Mouse (Mus musculus): ENCODE data around the gene Gadd45gip1. TPM values are rescaled to one million over a fixed set of nuclear protein-coding genes. Genes with fewer than 3 reads are reported as not detected.
A peak's percentile ranks its signal among the peaks of the same experiment; 100 is the strongest.

Gene Gadd45gip1
- polyA plus RNA-seq (2016; fragmentation: Nextera tagmentation; extraction: Ambion mirVana), result 43.7 and 45.8 TPM in 2 replicates

DNA sequence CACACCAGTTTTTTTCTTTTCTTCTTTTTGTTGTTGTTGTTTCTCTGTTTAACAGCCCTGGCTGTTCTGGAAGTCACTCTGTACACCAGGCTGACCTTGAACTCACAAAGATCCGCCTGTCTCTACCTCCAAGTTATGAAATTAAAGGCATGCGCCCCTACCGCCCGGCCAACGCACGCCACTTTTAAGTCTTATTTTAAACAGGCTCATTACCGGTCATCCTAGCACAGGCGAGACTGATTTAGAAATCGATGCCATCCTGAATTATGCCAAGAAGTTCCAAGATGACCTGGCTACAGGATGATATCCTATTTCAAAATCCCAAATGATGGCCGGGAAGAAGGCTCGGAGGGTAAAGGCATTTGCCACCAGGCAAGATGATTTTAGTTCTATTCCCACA lies at the start of gene Gadd45gip1:
Gene Gadd45gip1, plus strand, starts transcription at position 33 of the 400 bp plus-strand sequence.
- no peak for DNase-seq (ENCODE audit: low spot score)
- 78% methylated on average over 11 of the region's 11 CpGs for WGBS
- peak within 1 kb of the TSS; percentile 99 for H3K27ac ChIP-seq

DNA sequence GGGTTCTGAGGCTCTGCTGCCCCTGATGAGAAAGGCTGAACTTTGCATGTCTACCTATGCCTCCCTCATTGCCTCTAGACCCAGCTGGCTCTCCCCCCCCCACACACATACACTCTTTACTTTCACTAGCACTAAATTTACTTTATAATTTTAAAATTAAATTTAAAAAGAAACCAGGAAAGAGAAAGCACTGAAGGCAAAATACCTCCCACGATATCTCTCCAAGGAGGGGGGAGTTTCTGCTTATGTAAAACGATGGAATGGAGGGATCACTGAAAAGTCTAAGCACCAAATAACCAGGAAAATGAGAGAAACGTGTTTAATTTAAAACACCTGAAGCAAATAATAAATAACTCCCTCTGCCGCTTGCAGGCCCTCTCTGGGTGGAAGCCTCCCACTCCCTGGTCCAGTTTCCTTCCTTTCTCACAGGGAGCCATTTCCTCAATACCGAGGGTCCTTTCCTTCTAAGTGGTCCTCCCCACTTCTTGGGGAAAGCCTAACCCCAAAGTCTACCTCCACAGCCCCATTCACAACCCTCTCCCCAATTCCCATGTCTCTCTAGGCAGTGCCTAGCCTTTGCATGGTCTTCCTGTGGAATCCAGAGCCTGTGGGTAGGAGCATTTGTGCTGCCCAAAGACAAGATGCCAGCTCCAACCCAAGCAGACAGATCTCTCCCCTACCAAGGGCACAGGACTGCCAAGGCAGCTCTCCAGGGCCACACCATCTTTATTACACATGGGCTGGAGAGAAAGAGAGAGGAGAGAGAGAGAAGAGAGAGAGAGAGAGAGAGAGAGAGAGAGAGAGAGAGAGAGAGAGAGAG lies 49.4 kb upstream of the Gadd45gip1 start:
- peaks cover 4% of the 10 kb centered on the region for H3K4me1 ChIP-seq (replicated peaks)
- DNase-seq (ENCODE audit: low spot score), result peak; percentile 29
- H3K27ac ChIP-seq, result no peak overlapping the region
- peaks cover 100% of the 10 kb centered on the region for H3K27me3 ChIP-seq (ENCODE audit: insufficient read depth, poor library complexity, severe bottlenecking)
- WGBS, result under 1% methylated on average over 5 of the region's 5 CpGs
- no peak overlapping the region for H3K4me3 ChIP-seq
- H3K9me3 ChIP-seq, result no peaks in the 10 kb centered on the region
- H3K36me3 ChIP-seq, result no peaks in the 10 kb centered on the region

More for the DNA sequence above, at the start of gene Gadd45gip1:
- H3K4me3 ChIP-seq, result peak within 1 kb of the TSS; percentile 86
- H3K4me1 ChIP-seq (replicated peaks), result peaks cover 26% of the 10 kb centered on the region
- H3K36me3 ChIP-seq, result peaks cover 31% of the 10 kb centered on the region
- no peaks in the 10 kb centered on the region for H3K27me3 ChIP-seq (ENCODE audit: insufficient read depth, poor library complexity, severe bottlenecking)
- H3K9me3 ChIP-seq, result no peaks in the 10 kb centered on the region

DNA sequence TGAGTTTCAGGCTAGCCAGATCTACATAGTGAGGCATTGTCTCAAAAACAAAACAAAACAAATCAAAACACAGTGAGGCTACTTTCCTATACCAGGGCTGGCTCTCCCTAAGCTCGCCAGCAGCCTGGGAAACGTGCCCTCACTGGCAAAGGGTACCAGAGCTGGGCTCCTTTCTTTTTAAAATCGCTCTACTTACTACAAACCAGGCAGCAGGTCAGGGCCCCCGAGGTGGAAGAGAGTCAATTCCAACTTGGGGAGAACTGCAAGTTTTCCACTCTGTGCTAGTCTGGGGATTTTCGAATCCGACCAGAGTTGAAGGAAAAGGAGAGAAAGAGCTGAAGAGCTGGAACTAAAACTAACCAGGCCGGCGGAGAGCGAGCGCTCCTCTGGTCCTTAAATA lies 48.6 kb upstream of the Gadd45gip1 start:
- DNase-seq (ENCODE audit: low spot score), result peak; percentile 45
- Histone ChIP-seq H3K4me1 (replicated peaks) (peaks cover 4% of the 10 kb centered on the region), H3K4me3 (no peak overlapping the region), H3K9me3 (no peaks in the 10 kb centered on the region), H3K36me3 (no peaks in the 10 kb centered on the region), H3K27me3 (ENCODE audit: insufficient read depth, poor library complexity, severe bottlenecking) (peaks cover 100% of the 10 kb centered on the region), H3K27ac (no peak overlapping the region)
- 2% methylated on average over 10 of the region's 10 CpGs for WGBS

DNA sequence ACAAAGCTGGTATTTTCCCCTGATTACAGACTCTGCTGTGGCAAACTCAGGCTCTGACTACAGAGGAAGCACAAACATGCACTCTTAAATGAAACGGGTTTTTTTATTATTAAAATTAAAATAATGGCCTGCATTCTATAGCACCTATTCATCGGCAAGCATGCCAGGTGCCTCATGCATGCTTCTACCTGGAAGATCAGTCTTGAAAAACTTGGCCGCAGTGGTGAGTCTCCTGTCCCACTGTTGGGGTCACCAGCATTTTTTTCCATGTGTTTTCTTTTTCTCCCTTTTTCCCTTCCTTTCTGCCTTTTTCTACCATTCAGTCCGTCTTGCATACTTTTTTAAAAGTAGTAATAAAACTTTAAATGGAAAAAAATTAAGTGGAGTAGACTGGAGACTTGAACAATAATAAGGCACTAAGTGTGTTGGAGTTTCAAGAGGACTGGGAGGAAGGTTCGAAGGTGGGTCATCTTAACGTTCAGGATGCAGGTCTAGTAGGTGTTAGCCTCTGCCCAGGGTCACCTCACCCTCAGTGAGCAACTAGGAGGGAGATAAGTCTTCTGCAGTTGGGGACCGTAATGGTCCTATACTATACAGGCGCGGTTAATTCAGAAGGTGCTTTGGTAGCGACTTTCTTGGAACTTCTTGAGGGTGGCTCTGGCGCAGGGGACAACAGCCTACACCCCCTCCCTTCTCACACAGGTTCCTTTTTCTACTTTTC lies 48.0 kb upstream of the Gadd45gip1 start:
- peaks cover 4% of the 10 kb centered on the region for H3K4me1 ChIP-seq (replicated peaks)
- WGBS, result 3% methylated on average over 11 of the region's 11 CpGs
- DNase-seq (ENCODE audit: low spot score), result peak; percentile 28

DNA sequence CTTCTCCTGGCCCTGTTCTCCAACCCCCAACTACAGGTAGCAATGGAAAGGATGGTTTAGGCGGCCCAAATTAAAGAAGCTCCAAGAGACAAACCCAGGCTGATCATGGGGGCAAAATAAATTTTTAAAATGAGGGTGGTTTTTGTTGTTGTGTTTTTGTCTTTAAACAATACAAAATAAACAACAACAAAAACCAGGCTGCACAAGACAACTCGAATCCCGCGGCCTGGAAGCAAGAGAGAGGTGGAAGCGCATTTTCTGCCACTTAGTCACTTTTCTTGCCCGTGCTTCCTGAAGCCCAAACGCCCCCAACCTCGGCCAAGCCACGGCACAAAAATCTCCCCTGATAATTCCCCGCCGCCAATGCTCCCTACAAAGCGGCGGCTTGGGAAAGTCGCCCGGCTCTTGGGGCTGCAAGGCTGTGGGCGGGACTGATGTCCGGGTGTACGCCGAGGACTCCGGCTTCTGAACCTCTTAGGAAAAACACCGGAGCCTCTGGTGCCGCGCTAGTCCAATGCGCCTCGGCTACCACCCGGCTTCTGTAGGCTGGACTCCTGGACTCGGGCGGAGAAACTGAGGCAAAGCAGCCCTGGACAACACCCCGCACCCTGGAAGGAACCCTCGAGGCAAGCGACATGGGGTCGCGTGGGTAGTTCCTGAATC lies 47.3 kb upstream of the Gadd45gip1 start:
- Histone ChIP-seq H3K36me3 (no peaks in the 10 kb centered on the region), H3K4me1 (replicated peaks) (peaks cover 4% of the 10 kb centered on the region), H3K27me3 (ENCODE audit: insufficient read depth, poor library complexity, severe bottlenecking) (peaks cover 100% of the 10 kb centered on the region), H3K27ac (no peak overlapping the region), H3K4me3 (no peak overlapping the region), H3K9me3 (no peaks in the 10 kb centered on the region)
- no peak for DNase-seq (ENCODE audit: low spot score)
- WGBS, result under 1% methylated on average over 33 of the region's 33 CpGs

More for the DNA sequence above, 48.0 kb upstream of the Gadd45gip1 start:
- H3K4me3 ChIP-seq, result no peak overlapping the region
- H3K27ac ChIP-seq, result no peak overlapping the region
- no peaks in the 10 kb centered on the region for H3K36me3 ChIP-seq
- peaks cover 100% of the 10 kb centered on the region for H3K27me3 ChIP-seq (ENCODE audit: insufficient read depth, poor library complexity, severe bottlenecking)
- H3K9me3 ChIP-seq, result no peaks in the 10 kb centered on the region

DNA sequence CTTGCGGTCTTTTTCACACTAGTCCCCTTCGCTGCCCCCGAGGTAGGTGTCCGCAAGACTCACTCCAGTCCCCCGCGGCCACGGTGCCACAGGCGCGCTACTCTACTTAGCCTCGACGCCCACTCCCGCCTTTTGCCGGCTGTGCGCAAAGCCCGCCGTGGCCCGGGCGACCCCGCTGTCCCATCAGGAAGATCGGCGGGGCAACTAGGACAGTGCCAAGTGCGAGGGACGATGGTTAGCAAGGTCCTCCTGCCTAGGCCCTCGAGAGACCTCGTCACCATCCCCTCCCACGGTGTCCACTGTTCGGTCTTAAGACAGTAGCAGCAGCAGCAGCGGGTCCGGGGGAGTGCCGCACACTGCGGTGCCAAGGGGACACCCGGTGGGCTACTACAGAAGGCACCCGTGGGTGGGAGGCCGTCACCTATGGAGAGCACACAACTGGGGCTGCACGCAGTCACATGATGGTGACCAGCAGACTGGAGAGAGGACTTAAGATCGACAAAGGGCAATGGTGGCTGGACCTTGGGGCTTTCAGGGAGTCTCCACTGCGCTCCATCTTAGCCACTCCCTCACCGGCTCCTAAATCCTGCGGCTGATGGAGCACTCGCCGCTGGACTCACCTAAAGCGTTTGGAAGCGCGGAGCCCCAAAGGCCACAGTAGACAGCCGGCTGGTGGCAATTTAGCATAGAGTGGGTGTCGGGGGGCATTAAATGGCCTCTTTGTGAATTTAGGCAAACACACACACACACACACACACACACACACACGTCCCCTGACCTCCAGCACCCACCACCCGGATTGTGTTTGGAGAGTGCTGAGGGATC lies 46.4 kb upstream of the Gadd45gip1 start:
- no peaks in the 10 kb centered on the region for H3K9me3 ChIP-seq
- H3K27me3 ChIP-seq (ENCODE audit: insufficient read depth, poor library complexity, severe bottlenecking), result peaks cover 100% of the 10 kb centered on the region
- under 1% methylated on average over 48 of the region's 48 CpGs for WGBS
- H3K27ac ChIP-seq, result no peak overlapping the region
- DNase-seq (ENCODE audit: low spot score), result peak; percentile 47
- H3K4me1 ChIP-seq (replicated peaks), result peaks cover 4% of the 10 kb centered on the region
- H3K36me3 ChIP-seq, result no peaks in the 10 kb centered on the region
- no peak overlapping the region for H3K4me3 ChIP-seq

DNA sequence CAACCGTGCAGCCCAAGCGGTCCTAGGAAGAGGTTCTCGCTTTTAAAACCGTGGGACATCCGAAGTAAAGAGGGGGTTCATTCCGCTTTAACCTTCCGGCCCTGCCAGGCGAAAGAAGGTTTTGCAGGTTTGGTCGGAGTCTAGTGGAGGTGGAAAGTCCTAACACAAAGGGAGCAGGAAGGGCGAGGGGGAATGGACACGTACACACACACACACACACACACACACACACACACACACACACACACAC lies 45.9 kb upstream of the Gadd45gip1 start:
- Histone ChIP-seq H3K27me3 (ENCODE audit: insufficient read depth, poor library complexity, severe bottlenecking) (peaks cover 100% of the 10 kb centered on the region), H3K9me3 (no peaks in the 10 kb centered on the region), H3K36me3 (no peaks in the 10 kb centered on the region), H3K4me1 (replicated peaks) (peaks cover 4% of the 10 kb centered on the region), H3K4me3 (no peak overlapping the region), H3K27ac (no peak overlapping the region)
- DNase-seq (ENCODE audit: low spot score), result peak; percentile 41
- under 1% methylated on average over 11 of the region's 11 CpGs for WGBS

DNA sequence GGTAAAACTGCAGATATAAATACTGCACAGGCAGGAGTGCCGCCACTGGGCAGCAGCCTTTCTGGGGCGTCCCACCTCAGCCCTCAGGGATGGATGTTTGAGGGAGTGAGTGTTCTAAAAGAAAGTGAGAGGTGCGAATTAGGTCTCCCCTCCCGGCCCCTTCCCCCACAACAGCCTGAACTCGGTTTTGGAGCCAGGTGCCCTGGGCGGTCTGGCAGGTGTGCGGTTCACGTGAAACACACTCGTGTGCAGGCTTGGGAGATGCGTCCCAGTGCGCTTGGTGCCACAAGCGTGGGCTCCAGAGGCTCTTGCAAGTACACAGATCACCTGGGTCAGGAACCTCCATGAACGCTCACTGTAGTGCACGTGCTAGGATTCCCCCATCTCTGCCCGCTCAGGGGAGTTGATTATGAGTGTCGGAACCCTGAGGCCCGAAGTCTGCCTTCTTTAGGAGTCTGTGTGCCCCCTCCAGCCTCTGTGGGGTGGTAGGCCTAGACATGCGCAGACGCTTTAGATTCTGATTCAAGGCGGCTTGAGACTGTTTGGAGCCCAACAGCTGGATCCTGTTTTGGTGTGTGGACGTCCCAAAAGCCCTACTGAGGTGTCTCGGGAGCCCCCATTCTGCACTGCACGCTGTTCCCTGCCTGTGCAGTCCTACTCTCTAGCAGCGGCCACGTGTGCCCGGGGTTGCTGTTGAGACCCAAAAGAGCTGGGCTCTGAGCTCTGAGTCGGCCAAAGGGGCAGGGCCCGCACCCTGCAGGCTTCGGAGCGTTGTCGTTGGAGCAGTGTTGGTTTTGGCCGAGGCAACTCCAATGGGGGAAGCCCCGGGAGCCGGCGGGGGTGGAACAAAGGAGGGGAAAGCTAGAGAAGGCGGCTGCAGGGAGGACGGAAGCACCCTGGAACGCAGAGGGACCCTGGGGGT lies 45.3 kb upstream of the Gadd45gip1 start:
- H3K27ac ChIP-seq, result no peak overlapping the region
- peak; percentile 32 for DNase-seq (ENCODE audit: low spot score)
- H3K9me3 ChIP-seq, result no peaks in the 10 kb centered on the region
- peaks cover 4% of the 10 kb centered on the region for H3K4me1 ChIP-seq (replicated peaks)
- no peaks in the 10 kb centered on the region for H3K36me3 ChIP-seq
- H3K27me3 ChIP-seq (ENCODE audit: insufficient read depth, poor library complexity, severe bottlenecking), result peaks cover 100% of the 10 kb centered on the region
- no peak overlapping the region for H3K4me3 ChIP-seq
- WGBS, result under 1% methylated on average over 38 of the region's 38 CpGs

DNA sequence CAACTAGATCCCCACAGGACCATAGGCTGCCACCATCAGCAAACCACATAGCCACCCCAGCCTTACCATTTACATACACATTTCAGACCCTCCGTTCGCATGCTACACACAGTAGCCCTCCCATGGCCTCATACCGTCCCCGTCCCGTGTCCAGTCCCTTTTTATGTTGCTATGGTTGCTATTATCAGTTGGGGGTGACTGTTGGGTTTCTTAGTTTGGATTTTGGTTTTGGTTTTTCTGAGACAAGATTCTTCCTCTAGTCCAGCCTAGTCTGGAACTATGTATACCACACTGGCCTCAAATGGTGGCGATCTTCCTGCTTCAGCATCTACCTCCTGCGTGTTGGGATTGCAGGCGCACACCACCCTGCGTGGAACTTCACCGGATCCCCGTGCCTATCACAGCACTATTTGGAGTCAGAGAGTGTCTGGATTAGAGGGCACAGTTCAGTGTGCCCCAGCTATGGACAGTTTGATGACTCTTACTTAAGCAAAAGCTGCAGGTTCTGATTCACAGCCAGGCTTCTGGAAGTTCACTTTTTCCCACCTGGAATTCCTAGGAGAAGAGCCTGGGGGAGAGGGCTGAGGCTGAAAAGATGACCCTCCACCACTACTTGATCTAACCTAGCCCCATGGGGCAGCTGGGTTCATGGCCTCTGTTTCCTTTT lies 44.4 kb upstream of the Gadd45gip1 start:
- Histone ChIP-seq H3K27ac (no peak overlapping the region), H3K36me3 (no peaks in the 10 kb centered on the region), H3K27me3 (ENCODE audit: insufficient read depth, poor library complexity, severe bottlenecking) (peaks cover 100% of the 10 kb centered on the region), H3K9me3 (no peaks in the 10 kb centered on the region), H3K4me1 (replicated peaks) (peaks cover 4% of the 10 kb centered on the region), H3K4me3 (no peak overlapping the region)
- peak; percentile 17 for DNase-seq (ENCODE audit: low spot score)
- 4% methylated on average over 11 of the region's 11 CpGs for WGBS

DNA sequence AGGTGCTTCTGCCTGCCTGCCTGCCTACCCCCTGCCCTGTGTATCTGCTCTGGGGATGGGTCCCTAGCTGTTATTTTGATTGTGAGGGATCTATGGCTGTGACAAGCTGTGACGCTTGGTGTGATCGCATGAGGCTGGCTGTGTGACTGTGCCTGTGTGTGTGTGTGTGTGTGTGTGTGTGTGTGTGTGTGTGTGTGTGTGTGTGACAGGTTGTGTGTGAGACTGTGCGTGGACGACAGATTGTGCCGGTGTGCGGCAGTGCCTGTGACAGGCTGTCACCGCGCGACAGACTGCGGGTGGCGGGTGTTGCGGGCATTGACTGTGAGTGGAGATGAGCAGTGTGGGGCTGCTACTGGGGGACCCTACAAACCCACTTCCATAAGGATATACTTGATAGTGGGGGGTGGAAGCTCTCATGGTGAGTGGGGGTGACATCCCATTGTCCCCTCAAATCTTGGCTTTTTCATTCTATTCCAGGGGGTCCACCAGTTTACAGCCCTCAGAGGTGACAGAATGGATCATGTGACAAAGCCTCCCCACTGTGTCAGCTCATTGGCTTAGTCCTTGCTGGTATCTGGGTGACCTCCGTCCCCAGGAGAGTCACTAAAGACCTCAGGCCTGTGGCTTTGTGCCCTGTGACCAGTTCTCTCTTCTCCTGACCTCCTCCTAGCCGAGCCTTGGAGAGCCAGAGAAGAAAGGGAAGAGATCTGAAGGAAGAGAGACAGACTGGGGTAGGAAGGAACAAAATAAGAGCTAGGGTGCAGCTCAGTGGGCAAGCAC lies 43.6 kb upstream of the Gadd45gip1 start:
- Histone ChIP-seq H3K27ac (no peak overlapping the region), H3K36me3 (no peaks in the 10 kb centered on the region), H3K4me3 (no peak overlapping the region), H3K4me1 (replicated peaks) (peaks cover 4% of the 10 kb centered on the region), H3K9me3 (no peaks in the 10 kb centered on the region), H3K27me3 (ENCODE audit: insufficient read depth, poor library complexity, severe bottlenecking) (peaks cover 100% of the 10 kb centered on the region)
- WGBS, result 5% methylated on average over 14 of the region's 14 CpGs
- no peak for DNase-seq (ENCODE audit: low spot score)

DNA sequence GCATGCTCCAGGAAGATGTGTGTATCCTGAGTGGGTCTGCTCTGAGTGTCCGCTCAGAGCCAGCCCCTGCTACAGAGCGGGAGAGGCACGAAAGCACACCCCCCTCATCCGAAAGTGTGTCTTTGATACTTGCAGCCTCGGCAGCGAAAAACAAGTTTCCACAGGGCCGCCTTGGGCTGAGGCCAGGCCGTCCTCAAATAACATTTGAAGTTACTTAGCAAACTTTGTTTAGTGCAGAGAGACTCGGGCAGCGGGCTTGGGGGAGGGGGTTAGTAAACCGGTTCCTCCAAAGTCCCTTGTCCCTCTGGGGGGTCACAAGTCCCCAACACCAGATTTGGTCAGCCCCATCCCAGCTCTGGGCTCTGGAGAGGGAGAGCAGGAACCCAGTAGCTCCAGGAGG lies 42.4 kb upstream of the Gadd45gip1 start:
- DNase-seq (ENCODE audit: low spot score), result no peak
- WGBS, result 13% methylated on average over 11 of the region's 11 CpGs

More for the DNA sequence above, 42.4 kb upstream of the Gadd45gip1 start:
- Histone ChIP-seq H3K9me3 (no peaks in the 10 kb centered on the region), H3K4me3 (no peak overlapping the region), H3K27me3 (ENCODE audit: insufficient read depth, poor library complexity, severe bottlenecking) (peaks cover 100% of the 10 kb centered on the region), H3K27ac (no peak overlapping the region), H3K36me3 (no peaks in the 10 kb centered on the region), H3K4me1 (replicated peaks) (peaks cover 7% of the 10 kb centered on the region)

Data from hindbrain, embryonic 10.5 days (tissue).